Mouse (Mus musculus) brain, adult 2 months (tissue): Measurements from ENCODE around the gene Rft1.
A peak's percentile ranks its signal among the peaks of the same experiment; 100 is the strongest.
"Not testable (repeated sequence)": the region's sequence is repeated elsewhere in the genome, so short reads cannot be mapped to it uniquely, and the experiment has no call there.

Experiments used
- DNase-seq: peaks from one replicate; pipeline ENCODE4 v3.0.0; 2011; ENCODE audit warnings: low read depth, low spot score

Gene Rft1

GRCm38 (mm10) chr14:30671986-30672312 is 17.8 kb downstream of the Rft1 start:
- peak; percentile 93 for DNase-seq

- no peak for DNase-seq
Observed at GRCm38 (mm10) chr14:30674947-30675346, 20.8 kb downstream of the Rft1 start.

- no peak for DNase-seq
Observed at GRCm38 (mm10) chr14:30682131-30682530, 28.0 kb downstream of the Rft1 start.

GRCm38 (mm10) chr14:30690685-30691084 is 36.5 kb downstream of the Rft1 start:
- no peak for DNase-seq

- no peak for DNase-seq
Observed at GRCm38 (mm10) chr14:30692439-30692838, 38.3 kb downstream of the Rft1 start.

GRCm38 (mm10) chr14:30694786-30695185 is 40.6 kb downstream of the Rft1 start:
- DNase-seq, result peak; percentile 67

GRCm38 (mm10) chr14:30695609-30696008 is 41.4 kb downstream of the Rft1 start:
- DNase-seq, result peak; percentile 91

- peak; percentile 71 for DNase-seq
Observed at GRCm38 (mm10) chr14:30697407-30698052, 43.4 kb downstream of the Rft1 start.

GRCm38 (mm10) chr14:30699656-30700055 is 45.5 kb downstream of the Rft1 start:
- peak; percentile 79 for DNase-seq

- DNase-seq, result no peak
Observed at GRCm38 (mm10) chr14:30702512-30702911, 48.4 kb downstream of the Rft1 start.

- no peak for DNase-seq
Observed at GRCm38 (mm10) chr14:30703079-30703478, 48.9 kb downstream of the Rft1 start.

GRCm38 (mm10) chr14:30704098-30704855 is 50.1 kb downstream of the Rft1 start:
- DNase-seq, result no peak

GRCm38 (mm10) chr14:30711892-30712291 is 57.7 kb downstream of the Rft1 start:
- DNase-seq, result no peak

- DNase-seq, result no peak
Observed at GRCm38 (mm10) chr14:30713769-30714168, 59.6 kb downstream of the Rft1 start.

- DNase-seq, result peak; percentile 27
Observed at GRCm38 (mm10) chr14:30714799-30715617, 60.8 kb downstream of the Rft1 start, which contains the start of gene Sfmbt1. Gene Sfmbt1 (plus strand): TSS chr14:30714849.

- DNase-seq, result peak; percentile 90
Observed at GRCm38 (mm10) chr14:30715618-30716050, 61.5 kb downstream of the Rft1 start.

- peak; percentile 81 for DNase-seq
Observed at GRCm38 (mm10) chr14:30716051-30716952, 62.1 kb downstream of the Rft1 start.

GRCm38 (mm10) chr14:30716953-30717285 is 62.8 kb downstream of the Rft1 start:
- DNase-seq, result peak; percentile 43

- DNase-seq, result not testable (repeated sequence)
Observed at GRCm38 (mm10) chr14:30718696-30719095, 64.5 kb downstream of the Rft1 start.

- DNase-seq, result no peak
Observed at GRCm38 (mm10) chr14:30719514-30719913, 65.4 kb downstream of the Rft1 start.

- no peak for DNase-seq
Observed at GRCm38 (mm10) chr14:30721850-30722249, 67.7 kb downstream of the Rft1 start.
